Mouse (Mus musculus) liver, adult (tissue): ENCODE data around the gene Fam107a.

Source experiments
- GATA4 ChIP-seq: IDR thresholded peaks from 2 replicates; pipeline ENCODE4 v1.6.1; 2014; ENCODE audit warnings: mild to moderate bottlenecking, low read length; ENCODE audit not compliant: insufficient replicate concordance

Gene Fam107a

DNA sequence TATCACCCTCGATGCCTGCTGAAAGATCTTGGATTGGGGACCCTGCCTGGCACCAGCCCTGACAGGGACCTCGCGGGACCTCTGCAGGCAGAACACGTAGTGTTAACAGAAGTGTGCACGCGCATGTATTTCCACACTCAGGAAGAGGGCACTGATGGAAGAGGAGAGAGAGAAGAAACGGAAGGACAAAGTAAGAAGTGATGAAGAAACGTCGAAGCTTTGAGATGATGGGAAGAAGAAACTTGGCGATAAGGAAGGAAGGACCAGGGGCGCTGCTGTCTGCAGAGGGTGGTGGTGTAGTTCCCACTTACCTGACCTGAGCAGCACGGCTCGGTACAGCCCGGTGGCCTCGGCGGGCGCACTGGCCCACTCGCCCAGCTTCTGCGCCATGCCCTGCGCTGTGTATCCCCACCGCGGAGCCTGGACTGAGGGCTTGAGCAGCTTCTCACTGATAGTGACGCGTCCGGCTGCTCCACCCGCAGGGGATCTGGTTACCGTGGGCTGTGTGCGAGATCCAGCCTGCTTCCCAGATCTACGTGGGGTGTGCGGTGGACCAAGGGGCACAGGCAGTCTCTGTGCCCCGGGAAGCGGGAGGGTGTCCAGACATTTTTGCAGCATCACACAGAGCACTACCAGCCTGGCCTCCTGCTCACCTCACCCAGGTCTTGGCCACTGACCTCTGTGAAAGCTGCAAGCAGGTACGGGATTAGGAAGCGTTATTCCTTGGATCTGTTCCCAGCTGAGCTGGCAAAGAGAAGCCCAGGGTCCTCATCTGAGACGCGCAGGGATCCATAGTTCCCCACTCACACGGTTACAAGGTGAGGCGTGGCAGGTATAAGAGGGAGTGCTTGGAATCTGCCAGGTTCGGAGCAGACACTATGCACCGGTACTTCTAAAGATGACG lies at the start of gene Fam107a:
TSS of gene Fam107a (minus strand) at position 830 of the 904 bp plus-strand sequence.
- TF ChIP-seq GATA4 = no peak

GRCm38 (mm10) chr14:8367121-8367520 lies 49.3 kb upstream of the Fam107a start:
- no peak for TF ChIP-seq GATA4

DNA sequence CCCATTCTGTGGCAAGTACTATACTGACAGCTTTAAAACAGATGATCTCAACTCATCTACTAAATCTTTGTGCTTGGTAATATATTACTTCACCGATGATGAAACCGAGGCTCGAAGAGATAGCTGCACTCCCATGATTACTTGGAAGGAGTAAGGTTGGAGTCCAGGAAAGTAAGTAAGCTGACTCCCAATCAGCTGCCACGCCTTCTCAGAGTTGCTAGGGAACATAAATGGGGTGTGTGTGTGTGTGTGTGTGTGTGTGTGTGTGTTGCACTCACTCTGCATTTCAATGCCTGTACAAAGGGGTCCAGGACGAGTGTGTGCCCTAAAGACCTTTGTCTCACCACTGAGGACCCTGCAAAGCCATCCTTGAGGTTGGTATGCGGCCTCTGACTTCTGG lies 48.0 kb upstream of the Fam107a start:
- no peak for TF ChIP-seq GATA4

GRCm38 (mm10) chr14:8356836-8357235 lies 39.0 kb upstream of the Fam107a start:
- no peak for TF ChIP-seq GATA4

- no peak for TF ChIP-seq GATA4
Measured at GRCm38 (mm10) chr14:8355999-8356501, 38.2 kb upstream of the Fam107a start.

GRCm38 (mm10) chr14:8348927-8349326 lies 31.1 kb upstream of the Fam107a start:
- TF ChIP-seq GATA4 = no peak

DNA sequence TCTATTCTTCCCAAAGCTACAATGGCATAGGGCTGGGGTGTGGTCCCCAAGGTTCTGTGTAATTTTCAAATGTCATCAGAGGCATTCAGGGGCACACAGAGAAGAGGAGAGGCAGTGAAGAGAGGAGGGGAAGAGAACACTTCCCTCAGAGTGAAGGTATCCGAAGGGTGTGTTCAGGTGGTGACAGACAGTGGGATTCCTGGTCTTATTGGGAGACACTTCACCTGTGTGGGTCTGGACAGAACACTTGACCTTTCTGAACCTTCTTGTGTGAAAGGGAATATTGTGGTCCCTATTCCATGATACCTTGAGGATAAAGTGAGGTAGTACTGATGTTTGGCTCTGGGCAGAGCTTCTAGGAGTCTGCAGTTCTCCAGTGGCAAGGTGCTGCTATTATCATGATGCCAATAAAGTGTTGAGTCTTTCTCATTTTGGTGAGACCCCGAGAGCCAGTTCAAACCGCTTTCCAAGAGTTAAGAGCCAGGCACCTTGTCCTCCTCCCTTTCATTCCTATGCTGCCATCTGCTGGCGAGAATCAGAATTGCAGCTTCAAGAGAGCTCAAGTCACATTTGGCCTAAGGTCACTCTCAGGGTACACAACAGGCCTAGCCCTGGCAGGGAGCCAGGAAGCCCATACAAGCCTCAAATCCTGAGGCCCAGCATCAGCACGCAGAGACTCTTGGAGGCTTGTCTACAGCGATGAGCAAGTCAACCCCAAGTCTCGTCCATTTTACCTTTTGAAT lies 28.6 kb upstream of the Fam107a start:
- no peak for TF ChIP-seq GATA4

- no peak for TF ChIP-seq GATA4
Measured at GRCm38 (mm10) chr14:8345566-8345965, 27.7 kb upstream of the Fam107a start.

- TF ChIP-seq GATA4 = no peak
Measured at GRCm38 (mm10) chr14:8342509-8343106, 24.8 kb upstream of the Fam107a start.

DNA sequence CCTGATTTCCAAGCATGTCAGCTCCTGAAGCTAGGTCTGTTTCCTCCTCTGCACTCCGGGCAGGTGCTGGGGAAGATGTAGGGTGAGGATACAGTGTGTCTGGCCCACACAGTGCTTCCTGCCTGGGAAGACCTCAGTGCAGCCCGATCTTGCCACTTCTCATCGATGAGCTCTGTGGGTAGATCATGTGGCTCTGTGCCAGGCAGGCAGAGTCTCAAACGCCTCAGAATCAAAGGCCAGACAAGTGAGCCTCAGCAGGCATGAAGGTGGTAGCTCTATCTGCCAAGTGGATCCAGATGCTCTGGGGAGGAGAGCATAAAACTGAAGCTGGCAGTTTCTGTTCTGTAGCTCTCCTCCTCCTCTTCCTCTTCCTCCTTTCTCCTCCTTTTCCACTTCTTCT lies 22.4 kb upstream of the Fam107a start:
- no peak for TF ChIP-seq GATA4

DNA sequence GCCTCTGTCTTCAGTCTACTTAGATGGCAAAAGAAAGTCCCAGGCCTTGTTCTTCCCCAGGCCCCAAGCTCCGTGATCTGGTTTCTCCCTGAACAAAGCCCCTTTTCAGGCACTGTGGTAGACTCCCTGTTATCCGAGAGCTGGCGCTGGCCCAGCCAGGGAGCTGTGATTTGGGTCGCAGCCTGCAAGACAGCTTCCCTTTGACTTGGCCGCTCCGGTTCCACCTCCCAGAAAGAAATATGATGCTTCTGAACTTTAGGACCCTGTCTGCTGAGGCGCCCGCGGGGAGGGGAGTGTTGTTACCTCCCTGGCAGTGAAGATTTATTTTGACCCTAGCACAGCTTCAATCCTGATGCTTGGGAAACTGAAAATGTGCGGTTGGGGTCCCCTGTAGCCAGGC lies 18.1 kb upstream of the Fam107a start:
- no peak for TF ChIP-seq GATA4

DNA sequence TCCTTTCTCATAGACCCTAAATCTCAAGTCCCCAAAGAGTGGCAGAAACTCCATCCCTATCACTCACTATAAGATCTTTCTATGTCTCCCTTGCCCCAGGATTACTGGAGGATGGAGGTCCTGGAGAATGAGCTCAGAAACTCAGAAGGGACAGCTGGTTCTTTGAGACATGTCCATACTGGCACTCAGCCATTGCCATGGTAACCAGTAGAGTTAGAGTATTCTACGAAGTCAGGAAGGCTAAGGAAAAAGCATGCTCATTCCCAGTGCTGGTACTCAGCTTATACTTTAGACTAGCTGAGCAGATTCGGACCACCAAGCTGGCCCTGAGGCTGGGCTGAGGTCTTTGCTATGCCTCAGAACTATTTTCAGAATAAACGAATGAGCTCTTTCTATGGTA lies 16.7 kb upstream of the Fam107a start:
- TF ChIP-seq GATA4 = no peak

DNA sequence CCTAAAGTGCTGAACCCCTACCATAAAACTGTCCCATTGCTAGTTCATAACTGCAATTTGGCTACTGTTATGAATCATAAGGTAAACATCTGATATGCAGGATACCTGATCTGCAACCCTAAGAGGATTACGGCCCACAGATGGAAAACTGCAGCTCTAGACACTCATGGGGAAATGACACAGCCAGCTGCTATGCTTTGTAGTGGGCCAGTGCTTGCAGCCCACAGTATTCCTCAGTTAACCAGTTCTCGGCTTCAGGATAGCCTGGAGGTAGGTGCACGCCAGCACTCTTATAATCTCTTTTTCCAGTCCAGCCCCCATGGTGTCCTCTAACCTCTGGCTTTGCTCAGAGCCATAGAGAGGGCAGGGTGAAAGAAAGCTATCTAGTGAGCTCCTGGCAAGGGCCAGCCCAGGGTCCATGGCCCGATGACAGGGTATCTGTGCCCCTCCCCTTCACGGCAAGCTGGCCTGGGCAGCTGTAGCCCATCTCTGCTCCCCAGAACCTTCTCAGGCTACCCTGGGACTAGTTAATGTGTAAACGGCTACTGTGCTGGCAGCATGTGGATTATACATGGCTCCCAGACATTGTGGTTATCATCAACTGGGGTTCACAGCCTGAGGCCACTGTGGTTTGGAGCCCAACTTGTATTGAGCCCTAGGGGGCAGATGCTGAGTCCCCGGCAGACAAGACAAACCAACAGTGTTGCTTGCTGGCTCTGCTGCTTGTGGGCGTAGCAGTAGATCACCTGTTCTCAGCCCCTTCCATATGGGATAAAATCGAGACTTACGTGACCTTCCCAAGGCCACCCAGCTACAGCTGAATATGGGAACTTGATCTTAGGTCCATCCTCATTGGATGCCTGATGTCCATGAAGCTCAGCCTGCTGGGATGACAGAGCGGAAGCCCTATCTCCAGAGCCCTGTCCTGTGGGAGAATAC lies 14.8 kb upstream of the Fam107a start:
- no peak for TF ChIP-seq GATA4

GRCm38 (mm10) chr14:8331307-8331905 lies 13.6 kb upstream of the Fam107a start:
- TF ChIP-seq GATA4 = no peak

DNA sequence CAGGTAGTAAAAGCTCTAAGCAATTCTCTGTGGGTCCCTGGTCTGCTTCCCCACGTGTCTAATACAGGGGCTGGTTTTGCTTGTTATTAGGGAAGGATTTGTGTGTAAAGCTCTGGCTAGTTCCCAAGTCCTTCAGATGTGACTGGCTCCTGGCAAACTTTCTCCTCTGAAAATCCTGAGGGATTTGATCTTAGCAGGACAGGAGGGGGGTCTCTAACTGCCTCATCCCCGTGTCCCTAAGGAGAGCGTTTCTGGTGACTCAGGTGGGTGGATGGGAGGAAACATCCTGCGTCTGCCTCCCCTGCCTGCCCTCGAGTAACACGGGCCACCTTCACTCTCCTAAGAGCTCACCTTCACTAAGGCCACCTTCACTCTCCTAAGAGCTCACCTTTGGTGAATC lies 12.6 kb upstream of the Fam107a start:
- no peak for TF ChIP-seq GATA4

DNA sequence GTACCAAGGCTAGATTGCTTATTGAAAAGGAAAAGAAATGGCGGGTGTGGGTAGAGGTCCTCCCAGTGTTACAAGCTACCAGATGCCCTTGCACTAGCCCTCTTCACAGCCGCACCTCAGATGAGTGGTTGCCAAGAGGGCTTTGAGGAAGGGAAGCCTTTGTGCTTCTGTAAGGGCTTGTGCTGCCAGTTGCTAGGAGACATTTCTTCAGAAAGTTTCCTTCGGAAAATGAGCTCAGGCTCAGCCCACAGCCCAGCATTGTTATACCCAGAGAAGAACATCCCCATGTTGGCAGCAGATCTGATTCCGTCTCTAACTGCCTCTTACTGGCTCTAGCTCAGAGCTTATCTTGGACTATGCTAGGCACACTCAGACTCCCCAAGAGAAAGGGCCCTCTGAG lies 11.7 kb upstream of the Fam107a start:
- TF ChIP-seq GATA4 = no peak
